Mouse (Mus musculus): ENCODE results near the gene Mrto4.

Mrto4 gene

GRCm38 (mm10) chr4:139340835-139341234 lies 11.5 kb downstream of the Mrto4 start:
- DNase-seq (ENCODE audit: low read depth, low spot score) = no peak

- DNase-seq (ENCODE audit: low read depth, low spot score) = no peak
Measured at GRCm38 (mm10) chr4:139338145-139338544, 14.2 kb downstream of the Mrto4 start.

GRCm38 (mm10) chr4:139336822-139337483 lies 15.4 kb downstream of the Mrto4 start:
- peak; percentile 92 for DNase-seq (ENCODE audit: low read depth, low spot score)

GRCm38 (mm10) chr4:139335507-139335906 lies 16.9 kb downstream of the Mrto4 start:
- DNase-seq (ENCODE audit: low read depth, low spot score) = no peak

GRCm38 (mm10) chr4:139334631-139335295 lies 17.6 kb downstream of the Mrto4 start:
- DNase-seq (ENCODE audit: low read depth, low spot score) = no peak

DNA sequence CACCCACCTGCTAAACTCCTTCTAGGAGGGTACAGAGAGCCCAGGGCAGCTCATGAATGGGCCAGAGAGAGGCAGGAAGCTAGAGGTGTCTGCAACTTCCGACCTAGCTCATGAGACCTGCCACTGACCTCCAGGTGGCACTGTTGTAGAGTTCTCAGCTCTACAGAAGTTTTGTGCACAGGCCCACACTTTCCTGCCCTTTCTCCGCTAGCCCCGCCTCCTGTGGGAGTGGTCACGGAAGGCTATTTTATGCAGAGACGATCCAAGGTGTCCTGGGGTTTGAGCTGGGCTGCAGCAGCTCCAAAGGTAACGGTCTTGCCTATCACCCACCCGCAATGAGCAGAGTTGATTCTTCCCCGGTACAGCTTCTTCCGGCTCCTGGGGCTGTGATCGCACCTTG lies 21.8 kb downstream of the Mrto4 start:
- peak; percentile 98 for DNase-seq (ENCODE audit: low read depth, low spot score)

GRCm38 (mm10) chr4:139319740-139320139 lies 32.6 kb downstream of the Mrto4 start:
- no peak for DNase-seq (ENCODE audit: low read depth, low spot score)

GRCm38 (mm10) chr4:139318449-139318848 lies 33.9 kb downstream of the Mrto4 start:
- no peak for DNase-seq (ENCODE audit: low read depth, low spot score)

DNA sequence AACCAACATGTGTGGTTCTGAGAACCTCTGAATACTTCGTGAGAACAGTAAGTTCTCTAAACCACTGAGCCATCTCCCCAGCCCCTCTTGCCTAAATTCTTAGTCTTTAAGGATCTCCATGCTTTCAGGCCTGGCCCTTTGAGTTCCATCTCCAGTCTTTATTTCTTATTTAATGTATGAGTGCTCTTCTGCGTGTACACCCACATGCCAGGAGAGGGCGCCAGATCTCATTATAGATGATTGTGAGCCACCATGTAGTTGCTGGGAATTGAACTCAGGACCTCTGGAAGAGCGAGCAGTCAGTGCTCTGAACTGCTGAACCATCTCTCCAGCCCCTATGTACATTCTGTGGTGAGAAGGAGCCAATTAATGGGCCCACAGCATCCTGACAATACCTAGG lies 39.7 kb downstream of the Mrto4 start:
- peak; percentile 79 for DNase-seq (ENCODE audit: low read depth, low spot score)

- DNase-seq (ENCODE audit: low read depth, low spot score) = no peak
Measured at GRCm38 (mm10) chr4:139311707-139312106, 40.7 kb downstream of the Mrto4 start.

- peak; percentile 68 for DNase-seq (ENCODE audit: low read depth, low spot score)
Measured at GRCm38 (mm10) chr4:139310899-139311701, 41.3 kb downstream of the Mrto4 start.

- peak; percentile 92 for DNase-seq (ENCODE audit: low read depth, low spot score)
Measured at GRCm38 (mm10) chr4:139310171-139310898, 42.0 kb downstream of the Mrto4 start, which contains the start of the genes Pqlc2 and Akr7a5. TSS of gene Pqlc2 (minus strand) at chr4:139310708. TSS of gene Akr7a5 (plus strand) at chr4:139310744.

- DNase-seq (ENCODE audit: low read depth, low spot score) = peak; percentile 76
Measured at GRCm38 (mm10) chr4:139309651-139310050, 42.7 kb downstream of the Mrto4 start.

DNA sequence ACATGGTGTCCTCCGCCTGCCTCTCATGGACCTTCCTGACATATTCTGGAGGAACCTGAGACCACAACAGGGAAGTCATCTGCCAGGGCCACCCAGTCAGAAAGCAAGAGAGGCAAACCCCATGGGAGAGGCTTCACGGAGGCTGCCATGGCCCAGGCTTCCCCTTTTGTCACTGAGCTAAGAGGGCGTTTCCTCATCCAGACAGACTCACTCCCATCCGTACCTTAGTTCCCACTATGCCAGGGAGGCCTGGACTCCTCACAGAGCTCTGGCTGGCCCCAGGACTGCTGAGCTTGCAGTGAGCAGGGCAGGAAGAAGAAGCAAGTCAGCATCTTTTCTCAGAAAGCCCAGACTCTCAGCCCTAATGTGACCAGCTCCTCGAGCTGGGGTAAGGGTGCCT lies 44.5 kb downstream of the Mrto4 start:
- no peak for DNase-seq (ENCODE audit: low read depth, low spot score)

GRCm38 (mm10) chr4:139305521-139305920 lies 46.9 kb downstream of the Mrto4 start:
- DNase-seq (ENCODE audit: low read depth, low spot score) = no peak

GRCm38 (mm10) chr4:139302241-139302640 lies 50.1 kb downstream of the Mrto4 start:
- peak; percentile 85 for DNase-seq (ENCODE audit: low read depth, low spot score)

GRCm38 (mm10) chr4:139301780-139302179 lies 50.6 kb downstream of the Mrto4 start:
- DNase-seq (ENCODE audit: low read depth, low spot score) = no peak

- no peak for DNase-seq (ENCODE audit: low read depth, low spot score)
Measured at GRCm38 (mm10) chr4:139298671-139299366, 53.6 kb downstream of the Mrto4 start.

DNA sequence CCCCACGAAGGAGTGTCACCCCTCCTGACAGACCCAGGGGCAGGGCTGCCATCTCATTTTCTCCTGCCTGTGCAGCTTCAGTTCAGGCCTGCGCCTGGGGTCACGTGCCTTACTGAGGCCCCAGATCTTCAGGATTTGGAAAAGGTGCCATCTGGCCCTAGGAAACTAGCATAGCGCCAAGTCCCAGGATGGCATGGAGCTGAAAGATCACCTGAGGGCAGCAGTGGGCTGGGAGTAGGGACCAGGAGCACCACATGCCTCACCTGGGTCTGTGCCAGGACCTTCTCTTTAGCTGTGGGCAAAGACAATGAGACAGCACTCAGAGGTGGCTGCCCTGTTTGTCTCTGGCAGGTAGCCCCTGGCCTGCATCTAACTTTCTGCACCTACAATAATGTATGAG lies 54.8 kb downstream of the Mrto4 start:
- no peak for DNase-seq (ENCODE audit: low read depth, low spot score)

All from R1 (cell line).